Mouse (Mus musculus): ENCODE data around the gene Rad51b.
A peak's percentile ranks its signal among the peaks of the same experiment; 100 is the strongest.

Rad51b gene

DNA sequence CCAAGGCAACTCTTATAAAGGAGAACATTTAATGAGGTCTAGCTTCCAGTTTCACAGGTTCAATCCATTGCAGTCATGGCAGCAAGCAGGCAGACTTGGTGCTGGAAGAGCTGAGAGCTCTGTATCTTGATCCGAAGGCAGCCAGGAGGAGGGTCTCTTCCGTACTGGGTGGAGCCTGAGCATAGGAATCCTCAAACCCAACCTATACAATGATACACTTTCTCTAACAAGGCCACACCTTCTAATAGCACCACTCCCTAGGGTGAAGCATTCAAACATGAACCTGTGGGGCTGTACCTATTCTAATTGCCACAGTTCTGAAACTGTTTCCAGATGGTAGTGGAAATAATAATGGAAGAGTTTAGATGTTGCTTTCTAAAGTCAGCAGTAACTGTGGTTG lies 33.5 kb downstream of the Rad51b start:
- DNase-seq (ENCODE audit: low spot score in 2 of 2) = no peak

DNA sequence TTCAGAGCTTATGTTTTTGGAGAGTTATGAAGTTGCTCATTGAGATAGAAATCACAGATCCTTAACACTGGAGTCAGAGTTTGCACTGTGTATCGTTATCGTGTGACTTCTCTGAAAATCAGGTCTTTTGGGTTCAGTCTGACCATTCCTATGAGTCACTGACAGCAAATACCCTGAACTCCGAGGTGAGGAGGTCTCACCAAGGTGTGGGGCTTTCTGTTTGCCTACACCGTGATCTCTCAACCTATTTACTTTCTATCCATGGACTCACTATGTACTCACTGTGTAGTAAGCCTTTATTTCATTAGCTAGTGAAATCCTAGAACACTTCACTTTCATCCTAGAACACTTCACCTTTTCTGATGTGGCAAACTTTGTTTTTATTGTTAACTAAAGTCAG lies 34.6 kb downstream of the Rad51b start:
- DNase-seq (ENCODE audit: low spot score in 2 of 2) = no peak

DNA sequence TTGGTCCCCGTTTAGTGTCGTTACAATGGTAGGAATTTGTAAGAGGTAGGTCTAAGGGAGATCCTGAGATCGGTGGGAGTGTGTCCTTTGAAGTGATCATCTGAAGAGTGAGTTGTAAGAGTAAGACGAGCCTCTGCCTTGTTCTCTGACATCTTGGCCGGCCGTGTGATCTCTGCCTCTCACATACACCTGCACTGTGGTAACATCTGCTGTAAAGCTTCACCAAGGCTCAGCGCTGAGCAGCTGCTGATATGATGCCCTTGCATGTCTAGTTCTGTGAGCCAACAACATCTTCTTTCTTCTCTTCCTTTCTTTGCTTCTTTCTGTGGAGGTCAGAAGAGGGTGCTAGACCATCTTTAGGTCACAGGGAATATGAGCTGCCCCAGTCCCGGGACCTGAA lies 41.7 kb downstream of the Rad51b start:
- DNase-seq (ENCODE audit: low spot score in 2 of 2) = no peak

DNA sequence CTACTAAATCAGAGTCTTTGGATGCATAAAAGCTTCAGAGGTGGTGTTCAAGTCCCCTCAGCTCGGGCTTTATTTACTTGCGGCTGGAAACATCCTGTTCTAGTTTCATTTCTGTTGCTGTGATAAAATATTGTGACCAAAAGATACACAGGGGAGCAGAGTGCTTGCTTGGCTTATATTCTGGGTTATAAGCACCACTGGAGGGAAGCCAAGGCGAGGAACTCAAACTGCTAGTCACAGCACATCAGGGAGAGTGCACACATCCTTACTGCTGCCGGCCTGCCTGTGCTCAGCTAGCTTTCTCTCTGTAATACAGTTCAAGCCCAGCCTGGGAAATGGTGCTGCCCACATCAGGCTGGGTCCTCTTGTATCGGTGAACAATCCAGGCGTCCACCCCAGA lies 43.4 kb downstream of the Rad51b start:
- DNase-seq (ENCODE audit: low spot score in 2 of 2) = no peak

DNA sequence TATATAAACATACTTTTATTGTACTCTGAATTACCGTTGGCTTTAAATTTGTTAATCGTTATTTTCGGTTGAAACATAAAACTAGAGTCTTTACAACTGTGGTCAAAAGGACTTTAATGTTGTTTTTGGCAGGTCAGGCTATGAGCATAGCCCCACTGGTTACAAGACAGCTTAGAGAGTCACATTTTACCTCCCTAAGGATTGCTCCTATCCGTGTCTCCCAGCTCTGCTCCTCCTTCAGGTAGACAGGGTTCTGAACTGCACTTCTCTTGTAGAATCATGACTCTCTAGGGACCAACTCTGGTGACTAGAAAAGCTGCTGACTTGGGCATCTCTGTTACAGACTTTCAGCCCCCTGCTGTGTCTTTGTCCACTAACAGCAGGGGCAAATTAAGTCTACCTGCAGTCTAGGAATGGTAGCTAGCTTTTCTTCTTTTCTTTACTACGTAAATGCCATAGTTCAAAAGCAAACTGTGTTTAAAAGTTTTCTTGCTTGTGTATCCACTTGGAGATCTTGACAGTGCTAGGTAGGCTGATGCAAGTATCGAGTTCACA lies 44.3 kb downstream of the Rad51b start:
- no peak for DNase-seq (ENCODE audit: low spot score in 2 of 2)

DNA sequence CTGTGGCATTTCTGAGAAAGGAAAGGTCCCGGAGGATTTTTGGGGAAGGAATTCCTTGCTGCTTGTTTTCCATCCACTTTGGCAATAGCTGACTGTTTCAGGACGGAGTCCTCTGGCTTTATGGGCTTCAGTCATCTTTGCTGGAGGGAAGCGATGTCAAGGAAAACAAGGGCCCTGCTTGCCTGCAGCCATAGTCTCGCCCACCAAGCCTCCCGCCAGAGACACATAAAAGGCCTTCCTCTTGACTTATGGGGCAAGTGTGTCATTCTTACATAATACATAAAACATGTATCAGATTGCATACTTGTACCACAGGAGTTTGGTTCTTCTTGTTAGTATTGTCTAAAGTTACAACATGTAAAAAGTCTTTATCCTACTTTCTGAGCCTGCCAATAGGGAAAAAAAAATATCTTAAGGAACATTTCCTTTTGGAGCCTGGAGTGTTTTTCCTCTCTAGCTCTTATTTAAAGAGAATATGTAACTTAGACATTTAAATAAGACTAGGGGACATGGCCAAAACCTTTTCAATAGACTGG lies 49.2 kb downstream of the Rad51b start:
- no peak for DNase-seq (ENCODE audit: low spot score in 2 of 2)

DNA sequence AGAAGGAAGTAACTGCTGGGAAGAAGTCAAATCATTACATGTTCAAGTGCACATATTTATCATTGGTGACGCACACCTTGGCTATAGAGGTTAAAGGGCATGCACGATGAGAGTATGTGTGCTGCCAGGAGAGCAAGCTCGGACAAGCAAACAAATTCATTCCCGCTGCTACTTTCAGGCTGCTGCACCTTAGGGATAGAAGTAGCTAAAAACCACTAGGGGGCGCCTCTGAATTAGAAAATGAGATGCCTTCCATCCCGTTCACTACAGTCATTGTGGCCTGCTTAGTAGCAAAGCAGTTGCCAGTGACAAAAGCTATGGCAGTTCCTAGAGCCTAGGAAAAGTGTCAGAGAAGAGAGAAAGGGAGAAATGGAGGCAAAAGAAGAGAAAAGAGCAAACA lies 50.6 kb downstream of the Rad51b start:
- DNase-seq (ENCODE audit: low spot score in 2 of 2) = peak in 1 of 2 experiments; percentile 31

DNA sequence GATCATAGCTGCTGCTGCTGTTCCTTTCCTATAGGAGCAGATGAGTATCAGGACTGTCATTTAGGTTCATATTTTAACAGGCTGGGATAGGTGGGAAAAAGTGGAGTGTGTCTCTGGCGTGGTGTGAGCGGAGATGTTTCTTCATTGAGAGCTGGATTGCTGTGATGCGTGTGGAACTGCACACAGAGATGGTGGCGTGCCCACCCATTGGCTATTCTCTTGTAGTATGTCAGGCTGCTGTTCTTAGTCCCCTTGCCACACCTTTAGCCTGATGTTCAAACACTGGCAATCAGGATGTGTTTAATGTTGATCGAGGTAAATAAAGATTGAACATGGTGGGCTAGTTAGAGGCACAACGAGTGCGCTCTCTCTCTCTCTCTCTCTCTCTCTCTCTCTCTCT lies 54.4 kb downstream of the Rad51b start:
- DNase-seq (ENCODE audit: low spot score in 2 of 2) = no peak

DNA sequence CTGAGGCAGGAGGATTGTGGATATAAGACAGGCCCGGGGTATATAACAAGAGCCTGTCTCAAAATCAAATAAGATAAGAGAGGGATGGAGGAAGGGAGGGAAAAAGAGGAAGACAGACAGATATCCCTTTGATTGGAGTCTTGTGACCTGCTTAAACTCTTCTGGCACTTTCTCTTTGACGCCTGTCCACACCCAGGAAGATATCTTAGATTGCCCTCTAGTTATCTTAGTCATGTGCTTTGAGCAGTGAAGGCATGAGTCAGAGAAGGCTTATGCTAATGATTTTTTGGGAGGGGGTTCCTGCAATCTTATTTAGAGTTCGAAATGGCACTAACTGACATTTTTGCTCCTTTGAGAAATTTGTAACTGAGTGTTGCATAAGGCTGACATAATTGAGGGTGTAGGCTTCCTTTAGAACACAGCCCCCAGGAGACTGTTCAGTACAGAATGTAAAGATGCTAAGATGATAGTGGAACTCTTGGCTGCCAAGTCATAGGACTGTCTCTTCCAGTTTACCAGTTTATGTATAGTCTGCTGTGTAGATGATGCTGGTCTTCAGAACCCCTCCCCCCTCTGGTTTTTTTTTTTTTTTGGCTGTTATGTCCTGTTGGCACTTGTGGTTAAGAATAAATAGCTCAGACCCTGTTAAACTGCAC lies 55.1 kb downstream of the Rad51b start:
- DNase-seq (ENCODE audit: low spot score in 2 of 2) = no peak

DNA sequence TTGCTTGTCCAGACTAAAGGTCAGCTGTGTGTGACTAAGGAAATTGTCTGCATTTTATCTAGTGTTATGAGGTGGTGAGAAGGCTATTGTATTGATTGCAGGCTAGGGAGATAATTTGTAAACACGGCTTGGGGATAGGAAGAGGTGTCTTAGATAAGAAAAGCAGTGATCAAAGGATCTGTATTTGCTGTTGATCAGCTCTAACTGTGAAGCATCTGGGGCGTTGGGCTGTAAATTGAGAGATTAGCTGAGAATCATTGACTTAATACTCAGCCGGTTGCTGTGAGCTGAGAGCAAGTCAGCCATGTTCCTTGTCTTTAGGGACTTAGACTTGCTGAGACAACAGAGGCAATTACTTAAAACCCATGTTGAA lies 55.6 kb downstream of the Rad51b start:
- DNase-seq (ENCODE audit: low spot score in 2 of 2) = no peak

DNA sequence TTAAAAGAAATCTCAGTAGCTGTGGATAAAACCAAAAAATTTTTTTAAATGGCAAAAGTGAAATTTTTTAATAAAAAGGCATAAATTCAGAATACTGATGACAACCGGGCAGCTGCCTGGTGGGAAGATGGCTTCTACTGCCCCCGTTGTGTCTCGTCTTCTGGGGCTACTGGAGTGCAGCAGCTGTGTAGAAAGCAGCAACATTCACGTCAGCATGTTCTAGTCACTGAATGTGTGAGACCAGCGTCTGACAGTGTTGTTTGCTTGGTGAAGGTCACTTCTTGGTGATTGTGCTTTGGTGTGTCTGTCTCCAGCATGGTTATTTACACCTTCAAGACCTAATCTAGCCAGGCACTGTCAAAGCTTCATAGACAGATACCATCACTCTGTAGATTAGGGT lies 56.3 kb downstream of the Rad51b start:
- no peak for DNase-seq (ENCODE audit: low spot score in 2 of 2)

DNA sequence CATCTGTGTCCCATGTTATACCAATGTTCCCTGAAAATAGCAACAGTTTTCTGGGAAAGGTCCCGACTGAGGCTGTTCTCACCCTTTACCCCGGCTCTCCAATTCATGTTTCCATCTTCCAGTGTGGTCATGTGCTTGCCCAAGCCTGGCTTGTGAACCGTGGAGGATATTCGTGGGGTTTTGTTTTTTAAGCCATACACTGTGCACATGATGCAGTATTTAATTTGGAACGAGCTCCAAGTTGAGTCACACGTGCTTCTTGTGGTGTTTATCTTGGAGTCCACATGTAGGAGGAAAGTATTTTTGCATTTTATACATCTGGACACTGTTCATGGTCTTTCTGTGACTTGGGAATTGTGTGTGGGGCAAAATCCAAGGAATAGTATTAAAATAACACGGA lies 57.5 kb downstream of the Rad51b start:
- no peak for DNase-seq (ENCODE audit: low spot score in 2 of 2)

DNA sequence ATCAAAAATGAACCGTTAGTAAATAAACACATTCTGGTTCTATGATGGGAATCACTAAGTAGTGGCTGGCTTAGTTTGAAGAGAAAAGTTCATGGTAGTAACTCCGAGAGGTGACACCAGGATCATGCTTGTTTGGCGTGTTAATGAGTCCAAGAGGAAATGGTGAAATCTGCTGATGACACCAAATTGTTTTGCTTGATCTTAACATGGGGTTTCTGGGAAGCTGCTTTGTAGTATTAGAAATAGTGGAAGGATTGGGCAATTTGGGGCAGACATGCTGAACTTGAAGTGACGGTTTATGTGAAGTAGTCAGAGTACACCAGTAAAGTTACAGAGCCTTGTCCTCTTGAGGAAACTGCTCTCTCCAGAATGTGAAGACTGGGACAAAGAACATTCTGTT lies 59.1 kb downstream of the Rad51b start:
- no peak for DNase-seq (ENCODE audit: low spot score in 2 of 2)

DNA sequence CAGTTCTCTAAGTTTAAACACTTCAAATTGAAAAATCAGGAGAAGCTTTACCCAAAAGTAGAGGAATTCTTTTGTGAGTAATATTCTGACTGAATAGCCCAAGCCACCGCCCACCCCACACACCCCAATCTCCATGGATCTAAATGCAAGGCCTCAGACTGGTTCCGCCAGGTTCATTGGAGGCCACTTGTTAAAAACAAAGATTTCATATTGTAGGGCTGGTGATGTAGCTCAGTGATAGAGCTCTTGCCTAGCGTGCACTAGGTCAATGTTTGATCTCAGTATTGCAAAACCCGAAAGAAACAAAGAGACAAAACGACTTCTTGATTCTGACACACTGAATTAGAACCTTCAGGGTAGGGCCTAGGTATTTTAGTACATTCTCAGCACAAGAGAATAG lies 60.5 kb downstream of the Rad51b start:
- no peak for DNase-seq (ENCODE audit: low spot score in 2 of 2)

DNA sequence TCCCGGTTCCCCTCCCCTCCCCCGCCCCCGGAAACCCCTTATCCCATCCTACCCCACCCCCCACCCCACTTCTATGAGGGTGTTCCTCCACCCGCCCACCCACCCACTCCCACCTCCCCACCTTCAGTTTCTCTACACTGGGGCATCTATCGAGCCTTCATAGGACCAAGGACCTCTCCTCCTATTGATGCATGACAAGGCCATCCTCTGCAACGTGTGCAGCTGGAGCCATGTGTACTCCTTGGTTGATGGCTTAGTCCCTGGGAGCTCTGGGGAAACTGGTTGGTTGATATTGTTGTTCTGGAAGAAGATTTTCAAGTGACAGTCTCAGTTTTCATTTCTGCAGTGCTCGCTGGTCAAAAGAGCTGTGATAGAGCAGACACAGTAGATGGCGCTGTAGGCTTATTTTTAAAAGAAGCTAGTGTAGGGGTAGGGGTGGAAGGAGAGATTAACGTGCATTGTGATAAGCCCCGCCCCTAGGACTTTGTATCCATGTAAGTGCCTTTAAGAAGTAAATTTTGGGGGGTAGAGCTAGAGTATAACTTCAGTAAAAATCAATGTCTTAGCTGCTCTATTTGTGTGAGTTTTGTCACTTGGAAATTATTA lies 61.6 kb downstream of the Rad51b start:
- DNase-seq (ENCODE audit: low spot score in 2 of 2) = peak in 1 of 2 experiments; percentile 40

DNA sequence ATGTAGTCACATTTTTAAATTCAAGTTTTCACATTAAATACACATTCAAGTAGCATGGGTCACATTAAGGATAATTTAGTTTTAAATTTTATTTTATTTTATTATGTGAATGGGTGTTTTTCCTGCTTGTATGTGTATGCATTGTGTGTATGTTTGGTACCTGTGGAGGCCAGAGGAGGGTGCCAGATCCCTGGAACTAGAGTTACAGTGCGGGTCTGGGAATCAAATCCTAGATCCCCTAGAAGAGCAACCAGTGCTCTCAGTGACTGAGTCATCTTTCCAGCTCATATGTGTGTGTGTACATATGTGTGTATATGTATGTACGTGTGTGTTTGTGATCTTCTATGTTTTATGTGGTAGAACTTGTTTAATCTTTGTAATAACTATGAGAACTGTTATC lies 62.3 kb downstream of the Rad51b start:
- DNase-seq (ENCODE audit: low spot score in 2 of 2) = no peak

DNA sequence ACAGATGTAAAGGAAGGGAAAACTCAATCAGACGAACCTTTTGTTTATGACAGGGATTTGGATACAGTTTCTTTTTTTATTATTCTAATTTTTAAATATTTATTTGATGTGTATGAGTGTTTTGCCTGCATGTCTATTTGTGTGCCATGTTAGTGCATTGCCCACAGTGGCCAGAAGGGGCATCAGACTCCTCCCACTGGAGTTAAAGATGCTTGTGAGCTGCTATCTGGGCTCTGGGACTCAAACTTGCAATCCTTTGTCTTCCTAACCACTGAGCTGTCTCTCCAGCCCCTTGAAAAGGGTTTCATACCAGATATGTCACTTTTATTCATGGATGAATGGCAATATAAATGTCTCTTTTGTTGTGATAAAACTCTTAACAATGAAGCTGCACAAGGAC lies 65.1 kb downstream of the Rad51b start:
- peak; percentile 16 to 46 for DNase-seq (ENCODE audit: low spot score in 2 of 2)

DNA sequence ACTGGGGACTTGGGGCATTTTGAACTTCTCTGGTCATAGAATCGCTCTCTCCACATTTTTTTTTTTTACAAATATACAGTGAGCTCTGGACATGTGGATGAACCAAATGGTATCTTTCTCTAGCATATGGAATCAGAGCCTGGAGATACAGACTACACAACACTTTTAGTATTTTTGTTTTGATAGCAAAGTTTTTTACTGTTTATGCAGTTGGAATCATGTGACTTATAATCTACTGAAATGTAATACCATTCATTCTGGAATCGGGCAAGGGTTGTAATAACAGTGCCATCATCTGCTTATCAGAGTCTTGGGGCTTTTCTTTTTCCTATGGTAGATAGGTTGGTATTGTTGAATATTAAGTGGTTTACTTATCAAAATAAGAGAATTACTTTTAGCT lies 67.2 kb downstream of the Rad51b start:
- no peak for DNase-seq (ENCODE audit: low spot score in 2 of 2)

DNA sequence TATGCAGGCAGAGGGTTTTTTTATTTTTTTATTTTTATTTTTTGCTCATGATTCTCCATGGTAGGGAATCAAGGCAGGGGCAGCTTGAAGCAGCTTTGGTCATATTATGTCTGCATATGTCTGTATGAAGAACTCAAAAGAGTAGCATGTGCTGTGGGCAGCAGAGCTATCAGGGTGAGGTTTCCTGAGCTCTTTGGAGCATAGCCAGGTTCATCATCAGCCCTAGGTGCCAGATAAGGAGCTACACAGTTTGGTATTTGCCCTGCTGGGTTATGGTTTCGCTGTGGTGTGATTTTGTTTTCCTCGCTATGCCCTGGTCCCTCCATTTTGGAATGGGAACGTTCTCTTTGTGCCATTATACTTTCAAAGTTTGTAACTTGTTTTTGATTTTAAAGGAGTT lies 71.7 kb downstream of the Rad51b start:
- no peak for DNase-seq (ENCODE audit: low spot score in 2 of 2)

DNA sequence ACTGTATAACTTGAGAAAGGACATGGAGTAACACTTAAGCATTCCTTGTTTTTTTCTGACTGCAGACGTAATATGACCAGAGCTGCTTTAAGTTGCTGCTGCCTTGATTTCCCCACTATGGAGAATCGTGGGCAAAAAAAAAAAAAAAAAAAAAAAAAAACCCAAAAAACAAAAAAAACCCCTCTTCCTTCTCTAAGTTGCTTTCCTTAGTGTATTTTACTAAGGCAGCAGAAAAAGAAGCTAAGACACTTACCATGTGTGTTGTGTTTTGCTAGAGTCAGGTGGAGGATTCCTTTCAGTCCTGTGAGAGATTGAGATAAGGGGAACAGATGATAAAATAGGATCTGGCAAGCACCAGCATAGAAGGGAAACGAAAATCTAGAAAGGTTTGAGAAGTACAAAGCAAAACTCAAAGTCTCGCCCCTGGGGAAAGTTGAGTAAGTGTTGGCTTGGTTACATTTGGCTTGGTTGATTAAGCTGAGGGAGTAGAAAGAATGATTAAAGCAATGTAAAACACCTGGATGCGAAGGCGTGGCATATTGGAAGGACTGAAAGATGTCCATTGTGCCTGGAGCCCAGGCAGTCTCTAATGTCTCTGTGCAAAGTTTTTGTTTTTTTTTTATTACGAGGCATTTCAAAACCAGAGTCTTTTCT lies 72.6 kb downstream of the Rad51b start:
- DNase-seq (ENCODE audit: low spot score in 2 of 2) = no peak

DNA sequence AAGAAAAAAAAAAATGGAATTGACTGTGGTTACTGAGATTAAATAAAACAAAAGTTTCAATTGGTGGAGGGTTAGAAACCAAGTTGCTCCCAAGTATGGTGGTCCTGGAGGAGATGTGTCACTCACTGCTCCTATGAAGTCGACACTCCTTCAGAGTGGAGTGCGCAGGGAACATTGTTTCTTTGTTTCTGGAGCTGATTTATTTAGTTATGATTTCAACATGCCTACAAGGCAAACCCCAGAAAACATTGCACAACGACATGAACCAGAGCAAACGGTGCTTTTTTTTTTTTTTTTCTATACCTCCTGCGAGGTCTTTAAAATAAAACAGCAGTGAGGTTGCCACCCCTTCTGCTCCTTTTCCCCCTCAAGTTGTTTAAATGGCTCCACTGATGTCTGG lies 75.6 kb downstream of the Rad51b start:
- no peak for DNase-seq (ENCODE audit: low spot score in 2 of 2)

DNA sequence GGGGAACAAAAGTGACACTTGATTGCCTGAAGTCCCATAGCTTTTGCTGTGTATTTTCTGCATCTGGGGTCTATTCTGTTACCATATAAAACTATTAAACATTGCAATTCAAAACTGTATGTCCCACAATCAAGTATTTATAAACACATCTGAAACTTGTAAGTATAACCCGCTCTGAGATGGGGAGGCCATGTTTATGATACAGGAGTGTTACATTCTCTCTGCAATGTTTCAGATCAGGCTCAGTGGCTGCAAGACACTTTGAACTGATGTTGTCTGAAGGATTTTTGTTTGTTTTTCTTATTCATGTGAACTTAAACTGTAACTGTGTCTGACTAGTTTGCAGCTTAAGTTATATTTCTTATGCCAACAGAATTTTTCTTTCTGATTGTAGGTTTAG lies 80.3 kb downstream of the Rad51b start:
- DNase-seq (ENCODE audit: low spot score in 2 of 2) = no peak

DNA sequence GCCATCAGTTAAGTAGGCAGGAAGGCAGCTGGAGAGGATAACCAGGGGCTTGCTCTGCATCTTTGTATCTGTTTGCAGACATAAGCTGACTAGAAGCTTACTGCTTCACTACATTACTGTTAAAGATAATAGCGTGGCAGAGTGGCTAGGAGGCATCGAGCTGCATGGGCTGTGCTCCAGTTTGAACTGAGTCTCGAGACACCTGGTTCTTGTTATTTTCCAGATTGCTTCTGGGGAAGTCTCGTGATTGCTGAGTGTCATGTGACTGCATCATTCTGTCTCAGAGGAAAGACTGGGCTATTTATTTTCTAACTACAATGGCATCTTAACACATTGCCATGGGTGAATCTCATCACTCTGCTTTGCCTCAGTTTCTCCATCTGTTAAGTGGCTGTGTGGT lies 80.8 kb downstream of the Rad51b start:
- DNase-seq (ENCODE audit: low spot score in 2 of 2) = no peak

Data from spleen, postnatal 14 days (tissue).